Mouse (Mus musculus) frontal cortex, postnatal 10 days (tissue): ENCODE data around the gene 4930402K13Rik.
A peak's percentile ranks its signal among the peaks of the same experiment; 100 is the strongest.
"Not testable (repeated sequence)": the region's sequence is repeated elsewhere in the genome, so short reads cannot be mapped to it uniquely, and the experiment has no call there.

ENCODE experiments used
- DNase-seq, 2 experiments: peaks; one replicate each; pipeline ENCODE4 v3.0.0; 2022; ENCODE audit warnings: low spot score in 2 of 2, mixed read lengths in 1 of 2

The 4930402K13Rik gene

DNA sequence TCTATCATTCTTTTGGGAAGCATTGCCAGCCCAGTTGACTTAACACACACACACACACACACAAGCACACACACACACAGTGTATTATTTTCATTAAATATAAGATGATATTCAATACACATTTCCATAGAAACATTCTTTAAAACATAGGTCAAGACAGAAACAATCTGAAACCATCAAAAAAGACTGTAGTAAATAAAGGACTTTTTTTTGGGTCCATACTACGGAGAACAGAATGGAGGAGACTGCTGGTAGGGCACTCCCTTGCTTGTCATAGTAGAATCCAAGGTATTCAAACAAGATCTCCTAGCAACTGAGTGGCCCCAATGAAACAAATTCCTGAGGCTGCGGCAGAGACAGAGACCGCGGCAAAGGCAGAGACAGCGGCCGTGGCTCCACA lies at the start of gene 4930402K13Rik:
Gene 4930402K13Rik, plus strand, starts transcription at position 301 of the 400 bp plus-strand sequence.
- DNase-seq = no peak

DNA sequence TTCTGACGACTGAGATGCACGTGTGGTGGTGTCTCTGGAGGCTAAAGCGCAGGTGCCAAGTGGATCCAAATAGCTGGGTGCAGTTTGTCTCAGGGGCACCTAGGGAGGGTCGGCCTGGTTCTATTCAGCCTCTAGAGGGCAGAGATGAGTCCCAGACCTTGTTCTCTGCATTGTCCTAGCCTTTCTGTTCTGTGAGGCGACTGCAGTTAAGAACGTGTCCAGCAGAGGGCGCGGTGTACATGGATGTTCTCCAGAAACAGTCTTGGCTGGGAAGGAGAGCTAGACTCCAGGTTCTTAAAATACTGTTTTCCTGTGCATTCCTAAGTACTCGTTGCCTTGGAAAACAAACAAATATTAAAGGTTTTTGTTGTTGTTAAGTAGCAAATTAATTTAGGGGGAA lies 43.4 kb upstream of the 4930402K13Rik start:
- DNase-seq = peak; percentile 20 to 82

DNA sequence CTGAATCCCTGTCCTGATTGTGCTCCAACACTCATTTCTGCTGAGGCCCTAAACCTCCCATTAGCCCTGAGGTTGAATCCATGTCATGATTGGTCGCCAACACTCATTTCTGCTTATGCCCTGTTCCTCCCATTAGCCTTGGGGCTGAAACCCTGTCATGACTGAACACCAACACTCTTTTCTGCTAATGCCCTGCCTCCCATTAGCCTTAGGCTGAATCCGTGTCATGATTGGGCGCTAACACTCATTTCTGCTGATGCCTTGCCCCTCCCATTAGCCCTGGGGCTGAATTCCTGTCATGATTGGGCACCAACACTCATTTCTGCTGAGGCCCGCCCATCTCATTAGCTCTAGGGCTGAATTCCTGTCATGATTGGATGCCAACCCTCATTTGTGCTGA lies 42.3 kb upstream of the 4930402K13Rik start:
- no peak for DNase-seq

GRCm38 (mm10) chrX:9062715-9063114 lies 41.6 kb upstream of the 4930402K13Rik start, which contains the start of gene Fthl17f:
Gene Fthl17f, plus strand, starts transcription at chrX:9063015.
- not testable (repeated sequence) for DNase-seq

DNA sequence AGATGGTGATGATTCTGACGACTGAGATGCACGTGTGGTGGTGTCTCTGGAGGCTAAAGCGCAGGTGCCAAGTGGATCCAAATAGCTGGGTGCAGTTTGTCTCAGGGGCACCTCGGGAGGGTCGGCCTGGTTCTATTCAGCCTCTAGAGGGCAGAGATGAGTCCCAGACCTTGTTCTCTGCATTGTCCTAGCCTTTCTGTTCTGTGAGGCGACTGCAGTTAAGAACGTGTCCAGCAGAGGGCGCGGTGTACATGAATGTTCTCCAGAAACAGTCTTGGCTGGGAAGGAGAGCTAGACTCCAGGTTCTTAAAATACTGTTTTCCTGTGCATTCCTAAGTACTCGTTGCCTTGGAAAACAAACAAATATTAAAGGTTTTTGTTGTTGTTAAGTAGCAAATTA lies 26.7 kb upstream of the 4930402K13Rik start:
- DNase-seq = peak; percentile 42 to 58

DNA sequence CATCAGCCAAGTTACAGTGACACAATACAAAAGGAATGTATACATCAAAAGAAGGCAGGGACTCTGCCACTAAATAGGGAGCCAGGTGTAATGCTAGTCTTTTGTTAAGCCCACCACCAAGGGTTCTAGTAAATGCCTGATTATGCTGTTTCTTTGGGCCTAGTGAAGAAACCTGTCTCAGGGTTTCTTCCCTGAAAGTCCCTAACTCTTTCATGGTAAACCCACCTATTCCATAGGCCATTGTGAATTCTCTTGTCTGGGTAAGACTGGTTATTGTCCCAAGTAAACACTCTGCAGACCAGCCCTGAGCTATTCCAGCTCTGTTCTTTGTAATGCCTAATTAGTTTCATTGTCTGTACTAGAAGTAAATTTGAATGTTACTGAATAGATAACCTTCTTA lies 9.3 kb upstream of the 4930402K13Rik start:
- not testable (repeated sequence) for DNase-seq

DNA sequence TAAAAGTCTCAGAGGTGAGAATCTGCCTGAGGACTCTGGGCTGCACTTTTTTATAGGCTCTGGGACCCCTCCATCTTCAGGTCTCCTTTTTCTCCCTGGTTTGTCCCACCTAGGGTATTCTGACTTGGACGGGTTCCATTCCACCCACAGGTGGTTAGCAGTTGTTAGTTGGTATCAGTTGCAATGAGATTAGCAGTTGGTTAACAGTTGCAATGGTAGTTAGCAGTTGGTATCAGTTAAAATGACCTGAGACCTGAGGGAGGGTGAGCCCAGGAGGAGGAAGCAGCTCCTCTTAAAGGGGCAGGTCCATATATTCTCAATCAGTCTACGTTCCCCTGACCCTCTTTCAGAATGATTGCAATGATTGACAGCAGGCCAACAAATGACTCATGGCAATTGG lies 6.0 kb downstream of the 4930402K13Rik start:
- no peak for DNase-seq

DNA sequence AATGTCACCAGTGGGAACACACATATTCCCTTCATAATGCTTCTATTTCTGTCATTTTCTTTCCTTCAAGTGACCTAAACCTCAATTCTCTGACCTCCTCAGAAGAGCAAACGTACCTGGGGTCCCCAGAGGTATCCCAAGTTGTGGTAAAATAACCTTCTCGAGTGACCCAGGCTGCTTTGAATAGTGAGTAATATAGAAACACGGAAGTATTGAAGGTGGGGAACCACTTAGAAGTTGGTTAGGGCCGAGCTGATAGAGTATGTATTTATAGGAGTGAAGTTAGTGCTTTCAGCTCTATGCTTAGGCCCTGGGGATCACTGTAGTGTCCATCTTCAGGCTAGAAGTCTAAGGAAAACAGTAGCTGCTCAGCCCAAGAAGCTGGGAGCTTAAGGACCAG lies 20.6 kb downstream of the 4930402K13Rik start:
- no peak for DNase-seq

GRCm38 (mm10) chrX:9128317-9128831 lies 24.0 kb downstream of the 4930402K13Rik start:
- DNase-seq = no peak

GRCm38 (mm10) chrX:9139290-9139948 lies 35.1 kb downstream of the 4930402K13Rik start:
- DNase-seq = no peak

DNA sequence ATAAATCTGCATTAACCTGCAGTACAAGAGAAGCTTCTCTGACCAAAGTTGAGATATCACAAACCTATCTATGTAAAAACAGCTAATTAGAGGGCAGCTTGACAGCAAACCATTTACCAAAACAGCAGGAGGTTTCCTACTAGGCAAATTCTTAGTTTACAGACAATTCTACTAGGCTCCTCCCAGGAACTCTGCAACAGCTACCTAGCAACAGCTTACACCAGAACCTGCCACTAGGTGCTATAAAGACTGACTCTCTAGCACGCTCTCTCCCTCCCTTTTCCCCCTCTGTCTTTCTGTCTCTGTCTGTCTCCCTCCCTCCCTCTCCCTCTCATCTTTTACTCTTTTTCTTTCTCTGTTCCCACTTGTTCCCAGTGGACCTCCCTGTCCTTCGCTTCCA lies 38.3 kb downstream of the 4930402K13Rik start:
- DNase-seq = no peak
